20 mouse cellular contexts compared by ENCODE assay signal in the genomic region with DNA sequence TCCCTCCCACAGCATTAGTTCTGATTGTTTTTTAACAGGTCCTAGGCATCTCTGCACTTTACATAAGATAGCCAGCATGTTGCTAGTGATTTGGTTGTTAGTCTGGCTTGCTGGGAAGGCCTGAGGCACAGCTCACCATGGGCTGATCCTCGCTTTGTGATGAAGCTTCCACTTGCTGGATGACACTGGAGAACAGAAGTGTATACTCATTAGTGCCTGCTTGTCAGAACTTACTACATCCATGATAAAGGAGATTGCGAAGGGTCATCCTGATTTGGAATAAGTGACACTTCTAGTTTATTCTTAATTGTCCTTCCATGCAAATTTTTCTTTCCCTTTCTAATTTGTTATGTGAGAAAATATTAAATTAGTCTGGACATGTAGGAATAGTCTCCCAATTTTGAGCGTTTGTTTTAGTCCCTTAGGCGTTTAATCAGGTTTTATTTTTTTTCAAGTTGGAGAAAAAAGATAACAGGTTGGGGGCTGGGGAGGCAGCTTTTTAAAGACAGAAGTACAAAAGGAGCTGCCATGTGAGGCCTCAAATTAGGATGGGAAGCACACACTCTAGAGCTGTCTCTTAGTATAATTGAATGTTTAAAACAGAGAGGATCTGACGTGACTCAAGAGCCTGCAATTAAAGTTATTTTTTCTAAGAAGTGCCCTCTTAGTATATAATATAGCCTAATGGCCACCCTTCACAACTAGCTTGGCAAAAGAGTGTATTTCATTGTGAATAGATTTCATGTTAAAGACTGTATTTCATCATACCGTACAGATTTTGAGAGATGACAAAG. TPM values are rescaled to one million over a fixed set of nuclear protein-coding genes. Genes with fewer than 3 reads are reported as not detected.
A peak's percentile ranks its signal among the peaks of the same experiment; 100 is the strongest.
DNase-seq lines count a peak whose midpoint lies in the region; ATAC-seq and TF ChIP-seq lines count a peak whose summit lies in the region.
"Had no signal": no experiment of that assay in that cellular context is flagged by ENCODE, and none has a peak within 500 bp of the region (broad histone marks: within the 10 kb centered on the region; RNA-seq: fewer than 3 reads in every experiment).

No protein-coding gene starts in this region.

- WGBS in forebrain, embryonic 12.5 days: 46% methylated on average over 6 of the region's 6 CpGs
- 69% methylated on average over 6 of the region's 6 CpGs for WGBS in forebrain, embryonic 11.5 days
- 61% methylated on average over 6 of the region's 6 CpGs for WGBS in midbrain, embryonic 16.5 days
- WGBS in midbrain, embryonic 11.5 days: 81% methylated on average over 6 of the region's 6 CpGs
- 42% methylated on average over 6 of the region's 6 CpGs for WGBS in forebrain, postnatal 0 days
- WGBS in cerebellum, adult 2 months: 91% methylated on average over 6 of the region's 6 CpGs

- no peaks in the 10 kb centered on the region for H3K36me3 ChIP-seq in forebrain, embryonic 12.5 days (replicated peaks)
- H3K36me3 ChIP-seq in forebrain, embryonic 11.5 days (ENCODE audit: control insufficient read depth, insufficient read depth, low read length): no peaks in the 10 kb centered on the region
- H3K36me3 ChIP-seq in midbrain, embryonic 16.5 days (ENCODE audit: control insufficient read depth, insufficient read depth, low read length): no peaks in the 10 kb centered on the region
- H3K36me3 ChIP-seq in midbrain, embryonic 11.5 days (ENCODE audit: control insufficient read depth, insufficient read depth, low read length): no peaks in the 10 kb centered on the region
- H3K36me3 ChIP-seq in forebrain, postnatal 0 days (ENCODE audit: insufficient read depth): no peaks in the 10 kb centered on the region
- H3K36me3 ChIP-seq: embryonic facial prominence, embryonic 12.5 days; heart, embryonic 15.5 days; hindbrain, embryonic 13.5 days had no signal

- H3K27me3 ChIP-seq in forebrain, embryonic 12.5 days: no peaks in the 10 kb centered on the region; the same call in 1 of the 2 replicates
- no peaks in the 10 kb centered on the region for H3K27me3 ChIP-seq in forebrain, embryonic 11.5 days (ENCODE audit: control insufficient read depth, insufficient read depth, low read length)
- H3K27me3 ChIP-seq in midbrain, embryonic 16.5 days (ENCODE audit: control insufficient read depth, insufficient read depth, low read depth, low read length): no peaks in the 10 kb centered on the region
- no peaks in the 10 kb centered on the region for H3K27me3 ChIP-seq in midbrain, embryonic 11.5 days (ENCODE audit: control insufficient read depth, insufficient read depth, low read length)
- H3K27me3 ChIP-seq in forebrain, postnatal 0 days (ENCODE audit: insufficient read depth, low read length): no peaks in the 10 kb centered on the region
- H3K27me3 ChIP-seq in cerebellum, adult 2 months (ENCODE audit: control insufficient read depth, insufficient read depth, low read length): no peaks in the 10 kb centered on the region
- H3K27me3 ChIP-seq: hindbrain, embryonic 13.5 days had no signal

- H3K9me3 ChIP-seq in forebrain, embryonic 12.5 days: no peaks in the 10 kb centered on the region
- no peaks in the 10 kb centered on the region for H3K9me3 ChIP-seq in forebrain, embryonic 11.5 days (ENCODE audit: control insufficient read depth, low read length)
- no peaks in the 10 kb centered on the region for H3K9me3 ChIP-seq in midbrain, embryonic 16.5 days (replicated peaks; ENCODE audit: control insufficient read depth, low read length, poor library complexity, severe bottlenecking)
- no peaks in the 10 kb centered on the region for H3K9me3 ChIP-seq in midbrain, embryonic 11.5 days (ENCODE audit: control insufficient read depth, low read length)
- H3K9me3 ChIP-seq in forebrain, postnatal 0 days (ENCODE audit: low read length): no peaks in the 10 kb centered on the region
- H3K9me3 ChIP-seq: embryonic facial prominence, embryonic 12.5 days; heart, embryonic 15.5 days; hindbrain, embryonic 13.5 days had no signal

- TF ChIP-seq CTCF in forebrain, postnatal 0 days (IDR thresholded peaks at IDR 0.05; ENCODE audit: low read depth): no peak
- TF ChIP-seq CTCF in gastrocnemius, adult 2 months (IDR thresholded peaks at IDR 0.05): no peak
- no peak for TF ChIP-seq CTCF in cerebellum, adult 2 months (IDR thresholded peaks at IDR 0.05; ENCODE audit: borderline replicate concordance, insufficient read depth, low read depth, low read length)

- intact Hi-C loops in gastrocnemius, adult 2 months (cut with DNase I): no loop called here

- peaks cover 12% of the 10 kb centered on the region for H3K4me1 ChIP-seq in forebrain, embryonic 12.5 days
- no peaks in the 10 kb centered on the region for H3K4me1 ChIP-seq in forebrain, embryonic 11.5 days (replicated peaks; ENCODE audit: control insufficient read depth, insufficient read depth, low read length)
- H3K4me1 ChIP-seq in midbrain, embryonic 16.5 days (ENCODE audit: control insufficient read depth, insufficient read depth, low read length): peaks cover 2% of the 10 kb centered on the region; the same call in 1 of the 2 replicates
- no peaks in the 10 kb centered on the region for H3K4me1 ChIP-seq in midbrain, embryonic 11.5 days (ENCODE audit: control insufficient read depth, insufficient read depth, low read length)
- H3K4me1 ChIP-seq in forebrain, postnatal 0 days (ENCODE audit: insufficient read depth): peaks cover 3% of the 10 kb centered on the region; the same call in 1 of the 2 replicates
- no peaks in the 10 kb centered on the region for H3K4me1 ChIP-seq in cerebellum, adult 2 months (ENCODE audit: control insufficient read depth, insufficient read depth, low read length)
- H3K4me1 ChIP-seq: embryonic facial prominence, embryonic 12.5 days; heart, embryonic 15.5 days; hindbrain, embryonic 13.5 days had no signal

- H3K27ac ChIP-seq in forebrain, embryonic 12.5 days: no peak overlapping the region
- no peak overlapping the region for H3K27ac ChIP-seq in forebrain, embryonic 11.5 days (ENCODE audit: low read depth, low read length)
- no peak overlapping the region for H3K27ac ChIP-seq in midbrain, embryonic 16.5 days (ENCODE audit: low read length)
- no peak overlapping the region for H3K27ac ChIP-seq in midbrain, embryonic 11.5 days (ENCODE audit: low read depth, low read length)
- H3K27ac ChIP-seq in forebrain, postnatal 0 days (ENCODE audit: low read depth, low read length): no peak overlapping the region
- H3K27ac ChIP-seq in gastrocnemius, adult 2 months: no peak overlapping the region
- H3K27ac ChIP-seq in cerebellum, adult 2 months (ENCODE audit: insufficient read depth, low read length): no peak overlapping the region
- H3K27ac ChIP-seq: embryonic facial prominence, embryonic 12.5 days; heart, adult 2 months; heart, embryonic 15.5 days; hindbrain, embryonic 13.5 days; hindbrain, postnatal 0 days had no signal

- TF ChIP-seq POLR2A in cerebellum, adult 2 months (IDR thresholded peaks at IDR 0.05; ENCODE audit: borderline replicate concordance, insufficient read depth, low read length): no peak

- H3K9ac ChIP-seq in forebrain, embryonic 12.5 days: no peak overlapping the region
- H3K9ac ChIP-seq in forebrain, embryonic 11.5 days (ENCODE audit: low read length): no peak overlapping the region
- H3K9ac ChIP-seq in midbrain, embryonic 16.5 days (ENCODE audit: low read depth, low read length): no peak overlapping the region
- no peak overlapping the region for H3K9ac ChIP-seq in midbrain, embryonic 11.5 days (ENCODE audit: low read length)
- no peak overlapping the region for H3K9ac ChIP-seq in forebrain, postnatal 0 days
- H3K9ac ChIP-seq: embryonic facial prominence, embryonic 12.5 days; heart, embryonic 15.5 days; hindbrain, embryonic 13.5 days had no signal

- DNase-seq in forebrain, embryonic 11.5 days (ENCODE audit: low spot score): no peak
- no peak for DNase-seq in midbrain, embryonic 11.5 days (ENCODE audit: low spot score, missing footprints)
- DNase-seq in forebrain, postnatal 0 days: no peak
- no peak for DNase-seq in yolk sac, embryonic 10.5 days (ENCODE audit: low spot score)
- DNase-seq in gastrocnemius, adult 2 months: no peak
- DNase-seq in cerebellum, adult 2 months: no peak
- DNase-seq: adrenal gland, postnatal 10 days; cerebellum, adult 18-20 months; cerebellum, postnatal 14 days; embryo, embryonic 11 days; gastrocnemius, postnatal 14 days; heart, adult 2 months; heart, postnatal 14 days had no signal

- ATAC-seq in forebrain, embryonic 12.5 days (ENCODE audit: low FRiP score): peak; percentile 68; the same call in 1 of the 2 replicates
- ATAC-seq in forebrain, embryonic 11.5 days (replicated peaks; ENCODE audit: low FRiP score): no peak; the same call in 1 of the 2 replicates
- 0 out of 2 replicates have a peak, but pooled peaks have one; percentile 32 for ATAC-seq in midbrain, embryonic 16.5 days
- ATAC-seq in midbrain, embryonic 11.5 days (ENCODE audit: low FRiP score): no peak
- peak; percentile 73; the same call in 1 of the 2 replicates for ATAC-seq in forebrain, postnatal 0 days
- ATAC-seq: hindbrain, postnatal 0 days had no signal

- no peak overlapping the region for H3K4me2 ChIP-seq in forebrain, embryonic 12.5 days
- H3K4me2 ChIP-seq in forebrain, embryonic 11.5 days (ENCODE audit: low read depth, low read length, severe bottlenecking): no peak overlapping the region
- no peak overlapping the region for H3K4me2 ChIP-seq in midbrain, embryonic 16.5 days (ENCODE audit: low read length)
- no peak overlapping the region for H3K4me2 ChIP-seq in midbrain, embryonic 11.5 days
- no peak overlapping the region for H3K4me2 ChIP-seq in forebrain, postnatal 0 days (ENCODE audit: low read depth)
- H3K4me2 ChIP-seq: embryonic facial prominence, embryonic 12.5 days; heart, embryonic 11.5 days; heart, embryonic 15.5 days; hindbrain, embryonic 13.5 days had no signal

- no peak overlapping the region for H3K4me3 ChIP-seq in forebrain, embryonic 12.5 days (replicated peaks)
- H3K4me3 ChIP-seq in forebrain, embryonic 11.5 days (ENCODE audit: low read depth, low read length): no peak overlapping the region
- H3K4me3 ChIP-seq in midbrain, embryonic 16.5 days (ENCODE audit: low read depth, low read length): no peak overlapping the region
- H3K4me3 ChIP-seq in midbrain, embryonic 11.5 days (ENCODE audit: low read depth, low read length): no peak overlapping the region
- H3K4me3 ChIP-seq in forebrain, postnatal 0 days (ENCODE audit: low read depth, low read length): no peak overlapping the region
- no peak overlapping the region for H3K4me3 ChIP-seq in gastrocnemius, adult 2 months
- no peak overlapping the region for H3K4me3 ChIP-seq in cerebellum, adult 2 months (replicated peaks; ENCODE audit: insufficient read depth, low read depth, low read length)
- H3K4me3 ChIP-seq: embryonic facial prominence, embryonic 12.5 days; heart, adult 2 months; heart, embryonic 15.5 days; hindbrain, embryonic 13.5 days had no signal

RNA-seq across cellular contexts. Expression of a gene that starts 53.7 kb away (rescaled TPM):
- polyA plus RNA-seq in forebrain, embryonic 12.5 days (2016; fragmentation: Nextera tagmentation; extraction: Ambion mirVana): 56.7 and 56.8 TPM in 2 replicates
- polyA plus RNA-seq in forebrain, embryonic 11.5 days (2014; fragmentation: Nextera tagmentation; extraction: Ambion mirVana): 56.8 and 60.7 TPM in 2 replicates
- 26.6 and 30.1 TPM in 2 replicates for polyA plus RNA-seq in midbrain, embryonic 16.5 days (2015; fragmentation: Nextera tagmentation; extraction: Ambion mirVana)
- polyA plus RNA-seq in midbrain, embryonic 11.5 days (2014; fragmentation: Nextera tagmentation; extraction: Ambion mirVana): 53.1 and 57.7 TPM in 2 replicates
- total RNA-seq in forebrain, postnatal 0 days (2014; rRNA removed): 20.9 and 23.4 TPM in 2 replicates
- 14.5 and 20.9 TPM in 2 replicates for polyA plus RNA-seq in forebrain, postnatal 0 days (2015; fragmentation: Nextera tagmentation; extraction: Ambion mirVana)
- total RNA-seq in gastrocnemius, adult 2 months (2021): 1 to 10 TPM; 4.5 to 5.9 TPM
- 11.7 and 12.3 TPM in 2 replicates for polyA plus RNA-seq in cerebellum, adult 2 months (2012; rRNA removed)

Comparison
In these comparisons a context has a peak if more than half of its experiments do, and no peak if none do; other contexts are left out.
1. ATAC-seq: peak in forebrain, embryonic 12.5 days (single experiment), midbrain, embryonic 16.5 days (single experiment) and forebrain, postnatal 0 days (single experiment); none in forebrain, embryonic 11.5 days (single experiment) and midbrain, embryonic 11.5 days (single experiment).